Mouse (Mus musculus): ENCODE measurements around the gene Wdr82.

DNA sequence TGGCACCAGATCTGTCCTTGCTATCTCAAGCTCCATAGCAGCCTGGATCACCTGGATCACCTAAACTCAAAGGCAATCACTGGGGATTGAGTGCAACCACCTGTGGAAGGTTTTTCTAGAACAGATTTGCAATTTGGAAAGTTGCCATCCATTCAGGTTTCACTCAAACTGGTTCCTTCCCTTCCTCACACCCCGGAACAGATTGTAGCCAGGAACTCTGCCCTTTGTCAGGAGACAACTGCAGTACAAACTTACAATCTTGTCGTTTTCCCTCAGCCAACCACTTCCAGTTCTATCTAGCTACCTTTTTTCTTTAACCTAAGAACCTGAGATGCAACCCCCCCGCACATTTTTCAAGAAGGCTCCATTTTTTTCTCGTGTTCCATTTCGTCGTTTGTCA, 811 bp upstream of the Wdr82 start:
- TF ChIP-seq USF2 (conservative IDR thresholded peaks at IDR 0.05; ENCODE audit: low read depth, low read length) = no peak
- no peak for TF ChIP-seq POLR2A (IDR thresholded peaks at IDR 0.05; ENCODE audit: low read depth, low read length)
- TF ChIP-seq POLR2AphosphoS2 (IDR thresholded peaks at IDR 0.05; ENCODE audit: low read depth, low read length) = no peak
- TF ChIP-seq EP300 (IDR thresholded peaks at IDR 0.05; ENCODE audit: low read length) = no peak
- no peak for TF ChIP-seq NELFE (IDR thresholded peaks at IDR 0.05; ENCODE audit: low read depth, low read length)
- TF ChIP-seq MXI1 (IDR thresholded peaks at IDR 0.05; ENCODE audit: low read depth, low read length) = no peak
- no peak for TF ChIP-seq CTCF (conservative IDR thresholded peaks at IDR 0.05 in 1 of 2, IDR thresholded peaks at IDR 0.05 in 1 of 2; ENCODE audit: low read depth in 2 of 2, low read length in 2 of 2)
